Mouse (Mus musculus) liver, adult 10 weeks (tissue): ENCODE data around the gene Btg1-ps2. TPM values are rescaled to one million over a fixed set of nuclear protein-coding genes. Genes with fewer than 3 reads are reported as not detected.

Experiments
- polyA plus RNA-seq: library from polyadenylated mRNA; stranded (reverse); fragments of 350-450 nt; fragmentation: Illumina TruSeq; extraction: RNeasy Lipid Tissue Mini Kit (QIAGEN cat#74804); gene quantifications from one replicate; pipeline ENCODE4 v1.2.3, GENCODE M21; 2014; ENCODE audit warnings: low read depth, low replicate concordance

The Btg1-ps2 gene
- polyA plus RNA-seq: not detected

DNA sequence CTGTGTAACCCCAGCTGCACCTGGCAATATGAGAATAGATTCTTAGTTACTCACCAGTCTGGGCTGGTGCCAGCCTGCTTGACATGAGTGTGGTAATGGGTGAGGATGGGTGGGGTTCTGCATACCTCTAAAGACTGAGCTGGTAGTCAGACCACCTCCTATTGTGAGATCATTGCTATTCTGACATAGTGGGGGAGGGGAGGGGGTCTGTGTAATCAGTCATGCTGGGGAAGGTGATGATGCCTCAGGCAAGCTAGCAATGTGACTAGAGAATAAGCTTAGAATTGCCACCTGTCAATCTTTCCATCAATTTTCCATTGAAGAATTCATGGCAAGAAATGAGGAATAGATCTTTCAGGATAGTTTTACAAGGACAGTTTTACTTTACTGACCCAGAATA lies at the start of gene Btg1-ps2:
Btg1-ps2 (minus strand) TSS at position 101 of the 400 bp plus-strand sequence.

DNA sequence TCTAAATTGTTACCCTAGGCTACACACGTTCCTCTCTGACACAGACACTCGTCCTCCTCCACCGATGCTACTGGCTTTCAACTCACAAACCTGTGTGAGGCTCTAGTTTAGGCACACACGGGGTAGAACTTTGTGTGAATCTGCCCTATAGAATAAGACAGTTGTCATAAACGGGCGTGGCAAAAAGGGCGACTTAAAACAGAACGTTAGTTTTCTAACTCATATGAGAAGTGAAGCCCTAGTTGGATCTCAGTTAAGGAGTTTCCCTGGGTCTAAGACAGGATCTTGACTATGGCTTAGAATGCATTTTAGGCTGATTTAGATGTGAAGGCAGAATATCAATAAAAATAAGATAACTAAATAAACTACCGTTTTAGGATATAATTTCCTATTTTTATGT lies 42.1 kb upstream of the Btg1-ps2 start, which contains the start of gene Rhox11:
Rhox11 (minus strand) TSS at position 101 of the 400 bp plus-strand sequence.

DNA sequence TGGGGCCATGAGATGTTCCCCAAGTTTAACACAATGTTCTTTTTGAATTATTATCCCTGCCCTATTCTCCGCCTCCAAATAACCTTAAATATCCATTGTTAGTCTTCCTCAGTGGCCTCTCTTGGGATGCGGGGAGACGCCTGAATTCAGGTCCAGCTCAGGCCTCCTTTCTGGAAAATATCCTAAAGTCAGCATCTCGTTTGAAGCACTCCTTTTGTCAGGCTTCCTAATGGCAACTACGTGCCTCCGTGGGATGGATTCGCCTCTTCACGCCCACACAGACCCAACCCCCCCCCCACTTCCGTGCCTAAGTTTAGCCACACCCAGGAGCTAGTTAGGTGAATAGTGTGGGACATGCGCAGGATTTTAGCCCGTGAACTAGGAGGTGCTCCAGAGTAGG lies 23.3 kb upstream of the Btg1-ps2 start, which contains the start of gene Rhox10:
Rhox10 (plus strand) TSS at position 301 of the 400 bp plus-strand sequence.

DNA sequence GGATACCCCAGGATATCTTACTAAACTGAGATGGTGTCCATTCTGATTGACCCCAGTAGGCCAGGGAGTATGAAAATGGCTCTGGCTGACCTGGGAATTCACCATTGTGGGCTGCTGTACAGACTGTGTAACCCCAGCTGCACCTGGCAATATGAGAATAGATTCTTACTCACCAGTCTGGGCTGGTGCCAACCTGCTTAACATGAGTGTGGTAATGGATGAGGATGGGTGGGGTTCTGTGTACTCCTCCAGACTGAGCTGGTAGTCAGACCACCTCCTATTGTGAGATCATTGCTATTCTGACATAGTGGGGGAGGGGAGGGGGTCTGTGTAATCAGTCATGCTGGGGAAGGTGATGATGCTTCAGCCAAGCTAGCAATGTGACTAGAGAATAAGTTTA lies 24.3 kb downstream of the Btg1-ps2 start, which contains the start of gene Btg1-ps1:
Btg1-ps1 (minus strand) TSS at position 219 of the 400 bp plus-strand sequence.

Other genes starting within 250 kb of the Btg1-ps2 start
- gene Rhox5, start 238.3 kb downstream of the Btg1-ps2 start, polyA plus RNA-seq: not detected
- gene Rhox6, start 216.2 kb downstream of the Btg1-ps2 start, polyA plus RNA-seq: not detected
- not detected for gene Rhox7a, start 211.4 kb downstream of the Btg1-ps2 start, polyA plus RNA-seq
- not detected for gene Rhox8, start 164.2 kb downstream of the Btg1-ps2 start, polyA plus RNA-seq
- gene Rhox7b, start 145.9 kb downstream of the Btg1-ps2 start, polyA plus RNA-seq: not detected
- not detected for gene Rhox9, start 141.3 kb downstream of the Btg1-ps2 start, polyA plus RNA-seq
- gene Btg1-ps1, start 24.3 kb downstream of the Btg1-ps2 start, polyA plus RNA-seq: not detected
- not detected for gene Rhox10, start 23.4 kb upstream of the Btg1-ps2 start, polyA plus RNA-seq
- gene Rhox11, start 42.0 kb upstream of the Btg1-ps2 start, polyA plus RNA-seq: not detected
- not detected for gene Rhox12, start 67.8 kb upstream of the Btg1-ps2 start, polyA plus RNA-seq
- gene Rhox13, start 78.1 kb upstream of the Btg1-ps2 start, polyA plus RNA-seq: not detected
- 28.3 TPM for gene Zbtb33, start 146.7 kb upstream of the Btg1-ps2 start, polyA plus RNA-seq
- gene Tmem255a, start 209.3 kb upstream of the Btg1-ps2 start, polyA plus RNA-seq: not detected